ENCODE assay signal across 7 mouse cellular contexts in the genomic region with DNA sequence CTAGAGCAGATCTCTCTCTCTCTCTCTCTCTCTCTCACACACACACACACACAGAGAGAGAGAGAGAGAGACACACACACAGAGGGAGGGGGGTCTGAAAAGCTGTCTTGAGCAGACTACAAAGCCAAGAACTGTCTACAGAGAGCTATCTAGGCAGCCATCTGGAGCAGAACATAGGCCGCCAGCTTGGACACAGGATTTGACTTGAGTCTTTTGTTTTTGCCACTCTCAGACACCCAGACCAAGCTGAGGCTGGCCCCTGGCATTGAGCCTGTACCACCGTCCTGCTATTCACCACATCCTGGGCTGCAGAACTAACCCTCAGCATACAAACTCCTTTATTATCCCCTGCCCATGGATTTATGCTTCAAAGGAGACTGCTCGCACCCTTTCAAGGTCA. TPM values are rescaled to one million over a fixed set of nuclear protein-coding genes. Genes with fewer than 3 reads are reported as not detected.
A peak's percentile ranks its signal among the peaks of the same experiment; 100 is the strongest.
DNase-seq lines count a peak whose midpoint lies in the region; ATAC-seq and TF ChIP-seq lines count a peak whose summit lies in the region.

No protein-coding gene starts in this region.

- no peak for TF ChIP-seq POLR2A in cerebellum, adult 2 months (IDR thresholded peaks at IDR 0.05; ENCODE audit: borderline replicate concordance, insufficient read depth, low read length)

- no peaks in the 10 kb centered on the region for H3K9me3 ChIP-seq in heart, postnatal 0 days (replicated peaks; ENCODE audit: control insufficient read depth, low read length)
- no peaks in the 10 kb centered on the region for H3K9me3 ChIP-seq in midbrain, postnatal 0 days (ENCODE audit: low read length)

- H3K4me3 ChIP-seq in left cerebral cortex, adult 2 months, result no peak overlapping the region
- H3K4me3 ChIP-seq in cerebellum, adult 2 months (replicated peaks; ENCODE audit: insufficient read depth, low read depth, low read length), result no peak overlapping the region
- H3K4me3 ChIP-seq in heart, postnatal 0 days (ENCODE audit: low read depth, low read length), result no peak overlapping the region
- no peak overlapping the region for H3K4me3 ChIP-seq in midbrain, postnatal 0 days (ENCODE audit: low read depth, low read length)

- peak overlapping the region; percentile 56 for H3K27ac ChIP-seq in left cerebral cortex, adult 2 months
- no peak overlapping the region; the same call in 1 of the 2 replicates for H3K27ac ChIP-seq in cerebellum, adult 2 months (ENCODE audit: insufficient read depth, low read length)
- H3K27ac ChIP-seq in heart, postnatal 0 days (ENCODE audit: low read depth), result peak overlapping the region; percentile 55; the same call in 1 of the 2 replicates
- H3K27ac ChIP-seq in midbrain, postnatal 0 days (ENCODE audit: low read depth, low read length), result no peak overlapping the region

- TF ChIP-seq EP300 in heart, postnatal 0 days (IDR thresholded peaks at IDR 0.05; ENCODE audit: low read depth), result no peak

- H3K9ac ChIP-seq in heart, postnatal 0 days (replicated peaks; ENCODE audit: low read depth, low read length), result no peak overlapping the region
- no peak overlapping the region for H3K9ac ChIP-seq in midbrain, postnatal 0 days (replicated peaks; ENCODE audit: low read length, poor library complexity, severe bottlenecking)

- H3K27me3 ChIP-seq in cerebellum, adult 2 months (ENCODE audit: control insufficient read depth, insufficient read depth, low read length), result no peaks in the 10 kb centered on the region
- no peaks in the 10 kb centered on the region for H3K27me3 ChIP-seq in heart, postnatal 0 days (ENCODE audit: control insufficient read depth, insufficient read depth, low read length)
- no peaks in the 10 kb centered on the region for H3K27me3 ChIP-seq in midbrain, postnatal 0 days (ENCODE audit: insufficient read depth, low read length)

- DNase-seq in left cerebral cortex, adult 2 months (ENCODE audit: extremely low spot score in 1 of 2, low spot score in 2 of 2), result no peak
- DNase-seq in left cerebral cortex, adult 18-20 months (ENCODE audit: low spot score in 2 of 2), result no peak
- peak; percentile 56 to 61 for DNase-seq in cerebellum, adult 2 months
- DNase-seq in heart, postnatal 0 days (ENCODE audit: low spot score), result no peak
- peak; percentile 88 for DNase-seq in midbrain, postnatal 0 days (ENCODE audit: low spot score)
- no peak for DNase-seq in lung, postnatal 14 days
- no peak for DNase-seq in urinary bladder, postnatal 25 days (ENCODE audit: low spot score)

- TF ChIP-seq CTCF in left cerebral cortex, adult 2 months (IDR thresholded peaks at IDR 0.05), result no peak
- no peak for TF ChIP-seq CTCF in cerebellum, adult 2 months (IDR thresholded peaks at IDR 0.05; ENCODE audit: borderline replicate concordance, insufficient read depth, low read depth, low read length)
- no peak for TF ChIP-seq CTCF in heart, postnatal 0 days (IDR thresholded peaks at IDR 0.05; ENCODE audit: low read depth)
- no peak for TF ChIP-seq CTCF in midbrain, postnatal 0 days (IDR thresholded peaks at IDR 0.05)

- no peaks in the 10 kb centered on the region for H3K36me3 ChIP-seq in heart, postnatal 0 days (replicated peaks; ENCODE audit: control insufficient read depth, insufficient read depth, low read length)
- peaks cover 16% of the 10 kb centered on the region for H3K36me3 ChIP-seq in midbrain, postnatal 0 days (ENCODE audit: insufficient read depth, low read length)

- no peak for ATAC-seq in heart, postnatal 0 days (ENCODE audit: insufficient read depth, low read depth)
- ATAC-seq in midbrain, postnatal 0 days (ENCODE audit: low FRiP score), result peak; percentile 59; the same call in 1 of the 2 replicates

- intact Hi-C loops in left cerebral cortex, adult 2 months (cut with DNase I), result no loop called here

- 33% methylated on average over 3 of the region's 3 CpGs for WGBS in cerebellum, adult 2 months
- 57% methylated on average over 3 of the region's 3 CpGs for WGBS in heart, postnatal 0 days
- WGBS in midbrain, postnatal 0 days, result 42% methylated on average over 3 of the region's 3 CpGs

- peaks cover 27% of the 10 kb centered on the region for H3K4me1 ChIP-seq in cerebellum, adult 2 months (ENCODE audit: control insufficient read depth, insufficient read depth, low read length)
- H3K4me1 ChIP-seq in heart, postnatal 0 days (ENCODE audit: control insufficient read depth, insufficient read depth), result peaks cover 42% of the 10 kb centered on the region
- H3K4me1 ChIP-seq in midbrain, postnatal 0 days (ENCODE audit: insufficient read depth, low read length), result no peaks in the 10 kb centered on the region

- no peak overlapping the region for H3K4me2 ChIP-seq in heart, postnatal 0 days (ENCODE audit: low read depth, low read length)
- no peak overlapping the region for H3K4me2 ChIP-seq in midbrain, postnatal 0 days (ENCODE audit: low read depth, low read length, poor library complexity, severe bottlenecking)

RNA-seq across cellular contexts. Expression of a gene that starts 20.1 kb away (rescaled TPM):
- 100 to 1,000 TPM in 1 of 2 experiments, 10 to 100 TPM in 1; 93.8 to 102 TPM for total RNA-seq in left cerebral cortex, adult 2 months (2021)
- total RNA-seq in left cerebral cortex, adult 18-20 months (2021), result 100 to 1,000 TPM in 1 of 2 experiments, 10 to 100 TPM in 1; 99.1 to 102 TPM
- polyA plus RNA-seq in cerebellum, adult 2 months (2012; rRNA removed), result 139 and 150 TPM in 2 replicates
- 97.7 and 118 TPM in 2 replicates for total RNA-seq in heart, postnatal 0 days (2014; rRNA removed; ENCODE audit: low replicate concordance)
- 94.0 and 96.0 TPM in 2 replicates for polyA plus RNA-seq in heart, postnatal 0 days (2015; fragmentation: Nextera tagmentation; extraction: Ambion mirVana)
- 112 and 124 TPM in 2 replicates for total RNA-seq in midbrain, postnatal 0 days (2014; rRNA removed)
- 148 and 158 TPM in 2 replicates for polyA plus RNA-seq in midbrain, postnatal 0 days (2015; fragmentation: Nextera tagmentation; extraction: Ambion mirVana)

RNA-seq across cellular contexts. Expression of a gene that starts 49.4 kb away (rescaled TPM):
- 10 to 100 TPM; 26.7 to 28.2 TPM for total RNA-seq in left cerebral cortex, adult 2 months (2021)
- total RNA-seq in left cerebral cortex, adult 18-20 months (2021), result 10 to 100 TPM; 25.7 to 25.9 TPM
- 27.4 and 28.4 TPM in 2 replicates for polyA plus RNA-seq in cerebellum, adult 2 months (2012; rRNA removed)
- total RNA-seq in heart, postnatal 0 days (2014; rRNA removed; ENCODE audit: low replicate concordance), result 17.4 and 17.7 TPM in 2 replicates
- polyA plus RNA-seq in heart, postnatal 0 days (2015; fragmentation: Nextera tagmentation; extraction: Ambion mirVana), result 23.5 and 24.0 TPM in 2 replicates
- total RNA-seq in midbrain, postnatal 0 days (2014; rRNA removed), result 20.8 and 26.0 TPM in 2 replicates
- 23.0 and 23.3 TPM in 2 replicates for polyA plus RNA-seq in midbrain, postnatal 0 days (2015; fragmentation: Nextera tagmentation; extraction: Ambion mirVana)

Comparison
In these comparisons a context has a peak if more than half of its experiments do, and no peak if none do; other contexts are left out.
1. DNase-seq: peak in cerebellum, adult 2 months (2 of 2) and midbrain, postnatal 0 days (single experiment); none in left cerebral cortex, adult 2 months (0 of 2), left cerebral cortex, adult 18-20 months (0 of 2), heart, postnatal 0 days (single experiment), lung, postnatal 14 days (single experiment) and urinary bladder, postnatal 25 days (single experiment).
2. H3K27ac ChIP-seq: peak in left cerebral cortex, adult 2 months (single experiment) and heart, postnatal 0 days (single experiment); none in cerebellum, adult 2 months (single experiment) and midbrain, postnatal 0 days (single experiment).